Mouse (Mus musculus) embryonic stem cell, embryonic (primary cell): Measurements from ENCODE around the gene Mitf.

Source experiments
- CTCF ChIA-PET, 4 experiments: fragments of 300-600 bp in 2 of 4; fragments of 350-600 bp in 2 of 4; sonication (Branson Sonifier 250); formaldehyde crosslinking; loops; one replicate each; lab custom pipeline; 2022; ENCODE audit warnings: inconsistent platforms in 2 of 4; lab: Charles Lee
- POLR2A ChIA-PET, 4 experiments: fragments of 300-600 bp in 2 of 4; fragments of 350-600 bp in 2 of 4; sonication (Branson Sonifier 250); formaldehyde crosslinking; loops; one replicate each; lab custom pipeline; 2022; ENCODE audit warnings: antibody characterized with exemption in 4 of 4, inconsistent platforms in 1 of 4; lab: Charles Lee

Gene Mitf

DNA sequence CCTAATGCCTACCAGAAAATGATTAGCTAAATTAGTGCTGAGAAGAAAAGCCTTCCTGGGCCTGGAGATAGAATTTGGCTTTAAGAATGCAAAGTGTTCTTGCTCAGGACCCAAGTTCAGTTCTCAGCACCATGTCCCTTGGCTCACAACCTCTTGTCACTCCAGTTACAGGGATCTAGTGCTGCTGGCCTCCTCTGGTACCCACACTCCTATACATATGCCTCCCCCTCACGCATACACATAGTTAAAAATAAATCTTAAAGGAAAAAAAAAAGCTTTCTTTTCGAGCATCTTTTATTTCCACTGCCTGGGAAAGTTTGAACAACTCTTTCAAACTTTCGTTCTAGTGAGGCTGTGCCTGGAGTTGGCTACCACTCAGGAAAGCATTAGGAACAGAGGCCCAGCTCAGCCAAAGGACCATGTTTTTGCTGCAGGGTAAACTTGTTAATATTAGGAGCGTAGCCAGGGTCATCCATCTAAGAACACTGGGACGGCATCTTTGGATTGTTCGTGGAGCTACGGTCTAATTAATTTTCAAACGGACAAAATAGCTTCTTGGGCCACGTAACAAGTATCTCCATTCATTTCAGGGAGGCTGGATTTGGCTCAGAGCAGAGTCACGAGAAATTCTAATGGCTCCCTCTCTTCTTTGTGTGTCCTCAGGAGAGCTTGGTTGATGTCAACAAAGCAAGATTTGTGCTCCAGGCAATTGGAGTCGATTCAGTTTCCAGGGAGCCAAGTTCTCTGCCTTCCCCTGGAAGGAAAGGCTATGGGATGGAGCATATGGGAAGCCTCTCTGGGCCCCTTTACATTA, 239.7 kb downstream of the Mitf start:
- POLR2A ChIA-PET, result no interaction called here
- CTCF ChIA-PET, result interaction anchor here in 1 of 4 experiments (0.5 to 0.8 kb wide), 2 partner anchors 58 to 254 kb away, joined by 4 read pairs; no protein-coding TSS in a partner anchor

DNA sequence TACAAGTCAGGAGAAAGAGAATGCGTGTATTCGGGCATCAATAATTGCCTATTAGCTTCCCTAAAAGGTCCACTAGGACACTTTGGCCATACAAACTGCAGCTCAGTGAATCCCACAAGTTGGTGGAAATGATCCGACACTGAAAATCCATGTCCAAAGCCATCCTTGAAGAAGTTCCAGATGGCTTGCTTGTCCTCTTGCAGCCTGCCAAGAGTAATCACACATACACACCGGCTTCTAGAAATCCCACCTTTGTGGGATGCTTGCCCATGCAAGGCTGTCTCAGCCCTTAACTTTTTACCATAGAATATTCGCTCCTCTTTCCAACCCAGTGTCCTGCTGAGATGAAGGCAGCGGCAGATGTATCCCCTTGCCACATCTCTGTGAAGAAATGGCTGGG, 240.9 kb downstream of the Mitf start:
- POLR2A ChIA-PET, result no interaction called here
- CTCF ChIA-PET, result interaction anchor here in 1 of 4 experiments (0.7 kb wide), 1 partner anchor 808 kb away, joined by 3 read pairs; no protein-coding TSS in a partner anchor

DNA sequence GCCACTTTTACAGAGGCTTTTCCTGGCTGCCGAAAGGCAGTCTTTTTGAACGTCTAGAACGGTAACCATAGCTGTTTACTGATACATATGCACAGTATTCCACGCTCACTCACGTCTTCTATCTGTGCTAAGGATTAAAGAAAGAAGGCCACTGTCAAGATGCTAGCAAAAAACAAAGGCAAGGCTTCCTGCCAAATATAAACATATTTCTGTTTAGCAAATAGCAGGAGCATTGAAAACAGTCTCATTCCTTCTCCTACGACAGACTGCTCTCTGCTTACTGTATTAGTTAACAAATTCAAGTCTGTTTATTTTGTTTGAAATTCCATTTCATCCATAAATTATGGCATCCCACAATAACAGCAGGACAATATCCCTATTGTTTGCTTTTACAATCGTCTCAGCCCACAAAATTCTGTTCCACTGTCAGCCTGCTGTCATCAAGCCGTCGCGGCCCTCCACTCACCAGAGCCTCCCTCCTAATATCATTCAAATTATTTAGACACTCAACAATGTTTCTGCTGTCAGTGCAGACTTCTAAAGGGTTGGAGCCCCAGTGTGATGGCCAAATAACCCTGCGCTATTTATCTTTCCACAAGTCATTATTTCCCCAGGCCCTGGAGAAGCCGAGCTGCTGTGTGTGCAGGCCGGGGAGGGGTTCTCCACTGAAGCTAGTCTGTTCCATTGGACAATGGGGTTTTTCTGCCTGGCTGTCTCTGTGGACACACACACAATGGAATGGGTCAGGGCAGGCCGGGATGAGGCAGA, 242.0 kb downstream of the Mitf start:
- POLR2A ChIA-PET, result no interaction called here
- CTCF ChIA-PET, result no interaction called here

DNA sequence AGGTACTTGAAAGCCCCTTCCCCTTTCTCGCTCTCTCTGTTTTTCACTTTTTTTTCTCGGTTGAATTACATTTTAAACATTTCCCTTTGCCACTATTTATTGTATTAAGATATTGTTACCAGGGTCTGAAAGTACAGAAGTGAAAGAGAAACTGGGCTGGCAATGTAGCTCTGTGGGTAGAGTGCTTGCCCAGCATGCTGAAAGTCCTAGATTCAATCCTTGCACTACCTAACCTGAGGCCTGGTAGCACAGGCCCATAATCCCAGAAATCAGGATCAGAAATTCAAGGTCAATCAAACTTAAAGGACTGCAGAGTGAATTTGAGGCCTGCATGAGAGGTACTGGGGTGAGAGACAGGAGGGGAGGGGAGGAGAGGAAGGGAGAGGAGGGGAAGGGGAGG, 242.7 kb downstream of the Mitf start:
- ChIA-PET POLR2A (no interaction called here), CTCF (no interaction called here)

DNA sequence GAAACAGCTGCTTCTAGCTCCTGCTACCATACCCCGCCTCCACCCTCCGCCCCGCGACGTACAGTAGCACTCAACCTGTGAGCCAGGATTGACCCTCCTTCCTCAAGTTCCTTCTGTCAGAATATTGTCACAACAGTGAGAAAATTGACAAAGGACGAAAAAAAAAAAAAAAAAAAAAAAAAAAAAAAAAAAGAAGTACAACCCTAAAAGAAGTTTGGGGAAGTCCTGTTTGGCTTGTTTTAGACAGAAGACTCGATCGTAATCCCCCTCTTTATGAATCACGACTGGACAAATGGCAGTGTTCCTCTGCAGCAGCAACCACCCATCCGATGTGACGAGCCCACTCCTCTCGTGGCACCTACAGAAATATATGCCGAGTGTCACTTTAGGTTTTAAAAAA, 255.0 kb downstream of the Mitf start:
- ChIA-PET CTCF (interaction anchor here in 1 of 4 experiments (0.6 kb wide), 1 partner anchor 502 kb away, joined by 4 read pairs; no protein-coding TSS in a partner anchor), POLR2A (no interaction called here)

DNA sequence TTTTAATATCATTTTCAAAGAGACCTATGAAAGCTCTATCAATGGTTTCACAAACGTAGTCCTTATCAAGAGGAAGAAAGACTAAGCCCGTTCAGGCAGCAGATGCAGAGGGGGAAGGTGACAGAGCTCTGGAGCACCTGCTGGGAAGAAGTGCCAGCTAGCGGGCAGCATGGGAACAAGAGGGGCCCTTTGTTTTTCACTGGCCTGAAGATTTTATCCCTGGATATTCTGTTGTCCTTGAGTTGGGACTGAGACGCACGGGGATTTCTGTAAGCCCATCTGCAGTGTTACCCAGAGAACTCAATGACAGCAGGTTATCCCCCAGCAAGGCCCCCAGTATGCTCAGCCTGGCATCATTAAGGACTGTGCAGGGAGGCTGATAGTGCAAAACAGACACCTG, 258.1 kb downstream of the Mitf start:
- POLR2A ChIA-PET, result no interaction called here
- CTCF ChIA-PET, result no interaction called here

DNA sequence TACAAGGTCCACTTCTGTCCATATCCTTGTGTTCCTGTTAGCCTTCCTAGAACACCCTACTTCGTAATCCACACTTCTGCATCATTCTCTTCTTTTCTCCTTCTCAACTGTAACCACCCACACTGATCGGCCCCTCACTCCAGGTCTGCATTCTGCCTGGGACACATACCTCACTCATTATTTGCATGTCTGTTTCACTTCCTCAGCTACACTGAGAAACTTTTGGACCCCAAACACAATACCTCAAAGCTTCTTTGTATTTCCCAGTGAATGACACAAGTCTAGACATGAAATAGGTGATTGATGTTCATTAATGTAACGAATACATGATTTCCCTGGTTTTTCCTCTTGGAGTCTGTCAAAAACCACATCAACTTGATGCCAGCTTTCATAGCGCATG, 259.6 kb downstream of the Mitf start:
- ChIA-PET POLR2A (no interaction called here), CTCF (interaction anchor here in 1 of 4 experiments (0.7 kb wide), 1 partner anchor 70 kb away, joined by 7 read pairs; no protein-coding TSS in a partner anchor)
